Mouse (Mus musculus) gastrocnemius, adult 8-10 months (tissue): ENCODE measurements at regions not wholly inside any gene's neighbourhood (a gene's known extent, or its start where the extent isn't known, plus 50 kb on each side); places are given as distances from the start of the nearest gene placed in this dataset.

ENCODE experiments used
- DNase-seq, 2 experiments: peaks; one replicate each; pipeline ENCODE4 v3.0.0; 2022; ENCODE audit warnings: low spot score in 2 of 2

GRCm38 (mm10) chr2:92800667-92801066 lies 114.2 kb upstream of the Syt13 start:
- DNase-seq, result no peak

GRCm38 (mm10) chr2:92804916-92805315 lies 110.0 kb upstream of the Syt13 start:
- DNase-seq, result no peak

DNA sequence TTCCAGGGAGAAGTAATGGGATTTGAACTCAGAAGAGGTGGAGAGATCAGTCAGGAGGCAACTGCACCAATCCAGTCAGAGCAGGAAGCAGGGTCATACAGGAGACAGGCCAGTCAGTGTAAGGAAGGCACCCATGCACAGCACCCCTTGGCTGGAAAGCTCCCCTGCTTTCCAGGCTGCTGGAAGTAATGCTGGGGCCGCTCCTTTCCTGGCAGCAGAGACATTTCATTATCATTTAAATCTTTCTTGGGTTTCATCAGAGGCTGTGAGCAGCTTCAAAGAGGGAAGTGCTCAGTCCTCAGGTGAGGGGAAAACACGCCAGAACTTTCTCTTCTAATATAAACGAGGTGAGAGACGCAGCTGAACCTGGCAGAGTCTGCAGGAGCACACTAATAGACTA lies 109.1 kb upstream of the Syt13 start:
- no peak for DNase-seq

- no peak for DNase-seq
Observed at GRCm38 (mm10) chr2:92806481-92807195, 108.3 kb upstream of the Syt13 start.

GRCm38 (mm10) chr2:92807404-92807803 lies 107.5 kb upstream of the Syt13 start:
- no peak for DNase-seq

DNA sequence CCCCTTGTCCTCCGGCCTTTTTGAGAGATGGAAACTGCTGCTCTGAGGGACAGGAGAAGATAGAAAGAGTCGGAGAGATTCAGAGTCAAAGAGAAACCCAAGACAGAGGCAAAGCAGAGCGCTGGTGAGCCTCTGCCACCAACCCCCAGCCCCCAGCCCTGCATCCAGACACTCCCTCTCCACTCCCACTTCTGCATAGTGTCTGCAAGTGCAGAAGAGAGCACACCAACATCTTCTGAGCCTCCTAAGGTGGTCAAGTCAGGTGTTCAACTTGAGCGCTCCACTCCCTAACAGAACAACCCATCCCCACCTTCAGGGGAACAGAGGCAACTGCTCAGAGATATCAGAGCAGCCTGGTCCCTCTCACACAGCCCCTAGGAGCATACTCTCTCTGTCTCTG lies 106.8 kb upstream of the Syt13 start:
- DNase-seq, result no peak

GRCm38 (mm10) chr2:92809226-92809625 lies 105.7 kb upstream of the Syt13 start:
- DNase-seq, result no peak

DNA sequence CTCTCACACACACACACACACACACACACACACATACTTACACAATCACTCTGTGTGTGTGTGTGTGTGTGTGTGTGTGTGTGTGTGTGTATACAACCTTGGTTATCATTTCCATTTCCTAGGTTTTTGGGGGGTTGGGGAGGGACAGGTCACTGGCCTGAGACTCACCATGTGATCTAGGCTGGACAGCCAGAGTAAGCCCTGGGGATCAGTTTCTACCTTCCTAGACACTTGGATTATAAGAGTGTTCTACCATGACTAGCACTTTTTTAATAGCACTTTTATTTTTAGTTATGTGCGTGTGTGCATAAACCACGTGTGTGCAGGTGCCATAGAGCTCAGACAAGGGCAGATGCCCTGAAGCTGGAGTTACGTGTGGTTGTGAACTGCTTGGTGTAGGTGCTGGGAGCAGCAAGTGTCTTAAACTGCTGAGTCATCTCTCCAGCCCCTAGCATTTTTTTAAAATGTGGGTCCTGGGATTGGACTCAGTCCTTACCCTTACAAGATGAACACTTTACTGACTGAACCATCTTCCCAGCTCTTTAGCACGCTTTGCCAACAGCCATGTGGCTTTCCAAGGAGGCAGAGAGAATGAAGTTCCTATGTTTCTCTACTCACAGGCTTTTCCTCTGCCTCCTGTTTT lies 105.1 kb upstream of the Syt13 start:
- DNase-seq, result peak in 1 of 2 experiments; percentile 10

DNA sequence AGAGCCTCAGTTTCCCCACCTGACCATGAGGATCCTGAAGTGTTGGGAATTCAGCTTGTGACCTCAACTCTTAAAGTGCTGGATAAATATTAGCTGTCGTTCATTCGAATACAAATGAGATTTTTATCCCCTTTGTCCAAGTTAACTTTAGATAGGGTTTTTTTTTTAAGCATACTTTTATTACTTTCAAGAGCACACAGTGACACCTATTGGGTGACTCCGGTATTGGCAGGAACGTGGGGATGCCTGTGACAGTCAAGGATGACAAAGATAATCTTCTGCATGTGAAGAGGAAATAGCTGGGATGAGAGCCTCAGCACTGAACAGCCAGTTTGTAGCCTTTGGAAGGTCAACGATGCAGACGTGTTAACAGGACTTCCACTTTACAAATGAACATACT lies 103.9 kb upstream of the Syt13 start:
- DNase-seq, result peak; percentile 18 to 22

DNA sequence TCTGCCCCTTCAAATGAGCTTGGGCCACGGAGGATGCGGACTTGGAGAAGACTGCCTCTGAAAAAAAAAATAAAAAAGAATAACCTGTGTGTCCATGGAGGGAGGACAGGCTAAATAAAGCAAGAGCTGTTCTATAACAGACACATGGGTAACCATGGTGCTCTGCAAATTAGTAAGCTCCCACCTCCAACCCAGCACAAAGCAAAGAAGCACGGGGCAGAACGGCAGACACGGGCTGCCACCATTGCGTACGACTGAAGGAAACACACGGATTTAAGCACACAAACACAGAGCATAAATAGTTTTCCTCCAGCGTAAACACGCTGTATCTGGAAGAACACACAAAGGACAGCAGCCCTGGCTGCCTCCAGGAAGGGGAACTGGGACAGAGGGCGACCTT lies 101.9 kb upstream of the Syt13 start:
- no peak for DNase-seq

DNA sequence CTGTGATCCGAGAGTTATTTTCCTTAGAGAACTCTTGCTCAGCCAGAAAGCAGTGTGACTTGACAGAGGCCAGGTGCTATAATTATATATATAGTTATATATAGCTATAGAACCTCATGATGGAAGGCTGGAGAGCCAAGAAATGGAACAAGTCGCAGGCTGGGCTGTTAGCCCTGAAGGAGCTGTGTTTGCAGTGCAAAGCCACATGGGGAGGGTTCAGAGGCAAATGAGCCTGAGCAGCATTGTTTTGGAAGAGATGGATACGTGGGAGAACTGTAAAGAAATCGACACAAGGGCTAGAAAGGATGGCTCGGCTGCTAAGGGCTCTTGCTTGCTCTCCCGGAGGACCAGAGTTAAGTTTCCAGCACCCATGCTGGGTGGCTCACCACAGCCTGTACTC lies 95.3 kb upstream of the Syt13 start:
- no peak for DNase-seq

GRCm38 (mm10) chr2:92824325-92824724 lies 90.6 kb upstream of the Syt13 start:
- DNase-seq, result no peak

GRCm38 (mm10) chr2:92825395-92825794 lies 89.5 kb upstream of the Syt13 start:
- DNase-seq, result no peak

DNA sequence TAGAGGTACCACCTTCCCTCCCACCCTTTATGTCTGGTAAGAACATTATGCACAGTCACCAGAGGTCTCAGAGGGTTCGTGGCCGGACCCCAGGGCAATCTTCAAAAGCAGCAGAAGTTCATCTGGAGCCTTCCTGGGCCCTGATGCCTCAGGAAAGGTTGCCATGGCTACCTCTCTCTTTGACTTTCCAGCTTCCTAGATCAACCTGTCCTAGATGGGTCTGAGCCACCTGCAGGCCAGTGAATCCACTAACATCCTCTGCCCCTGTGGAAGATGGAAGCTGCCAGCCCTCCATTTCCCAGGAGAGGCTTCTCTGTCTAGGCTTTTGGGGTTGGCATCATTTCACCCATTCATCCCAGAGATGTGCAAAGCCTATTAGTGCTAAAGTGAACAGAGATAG lies 84.8 kb upstream of the Syt13 start:
- DNase-seq, result no peak

GRCm38 (mm10) chr2:92831784-92832183 lies 83.1 kb upstream of the Syt13 start:
- DNase-seq, result no peak

- no peak for DNase-seq
Observed at GRCm38 (mm10) chr2:92836203-92836602, 78.7 kb upstream of the Syt13 start.

GRCm38 (mm10) chr2:92838012-92838411 lies 76.9 kb upstream of the Syt13 start:
- no peak for DNase-seq

- DNase-seq, result peak in 1 of 2 experiments; percentile 12
Observed at GRCm38 (mm10) chr2:92840009-92840408, 74.9 kb upstream of the Syt13 start.

DNA sequence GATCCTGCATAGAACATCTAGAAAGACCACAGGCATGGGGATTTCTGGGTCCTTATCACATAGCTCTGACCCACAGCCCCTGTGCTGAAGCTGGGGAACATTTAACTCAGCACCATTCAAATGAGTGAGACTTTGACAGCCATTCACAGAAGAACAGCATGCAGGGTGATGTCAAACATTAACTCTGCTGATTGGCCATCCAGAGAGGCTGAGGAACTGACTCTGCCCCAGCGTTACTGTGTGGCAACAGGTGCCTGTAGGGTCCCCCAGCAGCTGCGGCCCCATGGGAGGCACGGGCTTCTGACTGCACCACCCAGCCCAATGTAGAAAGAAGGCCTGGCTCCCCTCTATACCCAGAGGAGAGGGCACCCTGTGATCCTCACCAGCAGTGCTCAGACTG lies 73.3 kb upstream of the Syt13 start:
- no peak for DNase-seq

GRCm38 (mm10) chr2:92845061-92845769 lies 69.7 kb upstream of the Syt13 start:
- DNase-seq, result peak; percentile 17 to 20

- no peak for DNase-seq
Observed at GRCm38 (mm10) chr2:92848962-92849361, 65.9 kb upstream of the Syt13 start.

DNA sequence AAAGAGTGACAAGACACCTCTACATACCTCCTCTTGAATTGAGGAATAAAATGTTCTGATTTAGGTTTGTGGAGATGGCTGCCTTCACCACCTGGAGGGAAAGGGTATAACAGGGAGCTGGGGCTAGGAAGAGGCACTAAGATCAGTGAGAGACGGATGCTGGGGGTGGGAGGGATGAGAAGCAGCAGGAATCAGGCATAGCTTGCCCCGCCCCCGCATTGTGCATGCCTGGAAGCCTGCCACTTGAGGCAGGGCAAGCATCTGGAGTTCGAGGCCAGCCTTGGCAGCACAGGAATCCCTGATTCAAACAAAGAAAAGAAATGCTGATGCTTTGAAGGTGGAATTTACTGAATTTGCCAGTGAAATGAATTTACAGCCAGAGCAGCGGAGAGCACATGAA lies 63.6 kb upstream of the Syt13 start:
- no peak for DNase-seq

- no peak for DNase-seq
Observed at GRCm38 (mm10) chr2:92853175-92853574, 61.7 kb upstream of the Syt13 start.
